Mouse (Mus musculus) lung, postnatal 0 days (tissue): ENCODE data around the gene Sh3pxd2a. TPM values are rescaled to one million over a fixed set of nuclear protein-coding genes. Genes with fewer than 3 reads are reported as not detected.

Experiments
- ATAC-seq: fragments of 200-750 bp; cut with Nextera tagmentation; 2 replicates; pipeline ENCODE4 v1.8.0; 2017; ENCODE audit warnings: moderate library complexity
- DNase-seq: peaks from one replicate; pipeline ENCODE4 v3.0.0-alpha.2; 2016; ENCODE audit warnings: low spot score
- H3K27ac ChIP-seq: fragments of 300-500 bp; sonication (generic); 2 replicates; pipeline ENCODE4 v1.5.1; 2014; ENCODE audit warnings: antibody characterized with exemption, mild to moderate bottlenecking, low read length, mixed read lengths
- H3K27me3 ChIP-seq: fragments of 300-500 bp; sonication (generic); replicated peaks from 2 replicates; pipeline ENCODE4 v1.6.1; 2014; ENCODE audit warnings: low read length, mixed read lengths; ENCODE audit not compliant: insufficient read depth
- H3K36me3 ChIP-seq: fragments of 300-500 bp; sonication (generic); 2 replicates; pipeline ENCODE4 v1.6.1; 2014; ENCODE audit warnings: low read length, mixed read lengths; ENCODE audit not compliant: insufficient read depth
- H3K4me1 ChIP-seq: fragments of 300-500 bp; sonication (generic); 2 replicates; pipeline ENCODE4 v1.6.1; 2014; ENCODE audit warnings: antibody characterized with exemption, low read depth, low read length, mixed read lengths; ENCODE audit not compliant: insufficient read depth
- H3K4me2 ChIP-seq: fragments of 300-500 bp; sonication (generic); replicated peaks from 2 replicates; pipeline ENCODE4 v1.6.1; 2014; ENCODE audit warnings: low read depth, mild to moderate bottlenecking, low read length, moderate library complexity, mixed read lengths
- H3K4me3 ChIP-seq: fragments of 300-500 bp; sonication (generic); 2 replicates; pipeline ENCODE4 v1.5.1; 2014; ENCODE audit warnings: low read depth, low read length
- H3K9ac ChIP-seq: fragments of 300-500 bp; sonication (generic); replicated peaks from 2 replicates; pipeline ENCODE4 v1.6.1; 2014; ENCODE audit warnings: low read depth, mild to moderate bottlenecking
- H3K9me3 ChIP-seq: fragments of 300-500 bp; sonication (generic); 2 replicates; pipeline ENCODE4 v1.6.1; 2016; ENCODE audit warnings: low read length, mixed read lengths
- CTCF ChIP-seq: IDR thresholded peaks from 2 replicates; pipeline ENCODE4 v1.5.1; 2016; ENCODE audit warnings: antibody characterized with exemption, mild to moderate bottlenecking
- EP300 ChIP-seq: IDR thresholded peaks from 2 replicates; pipeline ENCODE4 v1.6.1; 2016; ENCODE audit warnings: antibody characterized with exemption, mild to moderate bottlenecking, control low read depth
- WGBS: fragments of 180-500 bp; shearing (Covaris S2); extraction: QIAGEN DNeasy Blood & Tissue Kit; methylation state at CpG from one replicate; pipeline ENCODE4 v1.1.7; 2014; 5-methylcytosine and 5-hydroxymethylcytosine counted together
- polyA plus RNA-seq: library from polyadenylated mRNA; unstranded; fragments of >200 nt; fragmentation: Nextera tagmentation; extraction: Ambion mirVana; gene quantifications from 2 replicates; pipeline ENCODE4 v1.2.1, GENCODE M21; 2015

Gene Sh3pxd2a
- polyA plus RNA-seq, 1 experiment from 2014 or later, result 5.6 TPM

DNA sequence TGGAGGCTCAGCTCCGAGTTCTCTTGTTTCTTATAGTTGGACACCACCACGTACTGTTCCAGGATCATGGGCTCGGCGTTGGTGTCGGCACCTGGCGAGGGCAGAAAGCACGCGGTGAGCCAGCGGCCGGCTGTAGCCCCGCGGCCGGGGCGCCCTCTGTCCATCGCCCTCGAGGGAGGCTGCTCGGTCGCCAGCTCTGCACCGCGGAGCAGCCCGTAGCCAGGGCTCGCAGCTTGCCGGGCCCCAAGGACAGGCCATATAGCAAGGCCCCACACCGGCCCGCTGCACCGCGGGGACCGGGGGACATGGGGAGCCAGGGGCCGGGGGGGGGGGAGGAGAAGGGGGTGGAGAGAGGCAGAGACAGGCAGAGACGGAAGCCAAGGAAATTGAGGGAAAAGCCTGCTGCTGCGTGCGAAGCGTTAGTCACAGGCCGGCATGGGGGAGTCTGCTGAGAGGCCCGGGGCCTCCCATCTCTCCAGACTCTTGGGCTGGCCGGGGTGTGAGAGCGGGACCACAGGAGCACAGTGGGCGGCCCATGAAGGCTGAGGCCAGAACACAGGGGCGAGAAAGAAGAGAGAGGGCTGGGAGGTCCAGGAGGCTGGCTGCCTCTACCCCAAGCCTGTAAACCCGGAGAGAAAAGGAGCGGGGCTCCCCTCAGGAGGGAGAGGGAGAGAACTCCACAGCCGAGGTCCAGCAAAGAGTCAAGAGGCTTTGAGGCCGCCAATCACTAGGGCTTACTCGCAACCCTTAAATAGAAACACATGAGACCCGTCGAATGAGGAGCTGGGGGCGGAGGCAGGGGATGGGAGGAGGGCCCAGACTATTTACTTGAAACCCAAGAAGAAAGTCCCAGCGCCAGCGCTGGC lies 149.9 kb downstream of the Sh3pxd2a start:
- Histone ChIP-seq H3K27ac (peak overlapping the region; percentile 93), H3K27me3 (no peaks in the 10 kb centered on the region), H3K4me1 (peaks cover 32% of the 10 kb centered on the region; the same call in 1 of the 2 replicates), H3K9me3 (no peaks in the 10 kb centered on the region), H3K9ac (peak overlapping the region; percentile 66), H3K36me3 (no peaks in the 10 kb centered on the region), H3K4me3 (peak overlapping the region; percentile 42), H3K4me2 (peak overlapping the region; percentile 75)
- WGBS, result 10% methylated on average over 42 of the region's 49 CpGs
- DNase-seq (peak; percentile 95), ATAC-seq (peak; percentile 77)
- no peak; the same call in 1 of the 2 replicates for TF ChIP-seq EP300
- no peak for TF ChIP-seq CTCF

DNA sequence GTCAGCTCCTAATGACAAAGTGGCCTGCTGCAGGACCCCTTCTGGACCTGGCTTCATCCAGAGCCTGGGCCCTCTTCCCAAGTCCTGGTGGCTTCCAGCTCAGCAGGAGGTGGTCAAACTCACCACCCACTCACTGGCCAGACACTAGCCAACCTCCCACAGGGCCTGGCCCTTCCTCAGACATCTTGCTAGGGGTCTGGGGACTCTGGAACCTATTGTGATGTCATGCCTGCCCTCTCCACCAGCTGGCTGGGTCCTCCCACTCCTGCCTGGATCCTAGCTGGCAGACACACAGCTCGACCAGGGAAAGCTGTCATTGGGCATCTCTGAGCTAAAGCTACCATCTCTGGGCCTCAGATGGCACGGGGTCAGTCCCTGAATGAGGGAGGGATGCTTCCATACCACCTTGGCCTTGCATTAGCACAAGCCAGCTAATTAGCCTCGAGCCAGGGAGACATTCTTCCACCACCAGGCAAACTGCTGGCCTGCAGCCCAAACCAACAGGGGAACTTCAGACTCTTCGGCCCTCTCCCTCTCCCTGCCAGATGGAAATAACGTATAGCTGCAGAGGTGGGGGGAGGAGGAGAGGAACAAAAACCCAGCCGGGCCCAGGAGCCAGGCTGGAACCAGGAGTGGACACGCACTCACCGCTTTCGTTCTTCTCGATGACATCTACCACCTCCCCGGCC lies 150.7 kb downstream of the Sh3pxd2a start:
- ATAC-seq, result 0 out of 2 replicates have a peak, but pooled peaks have one; percentile 2
- 22% methylated on average over 11 of the region's 11 CpGs for WGBS
- Histone ChIP-seq H3K9me3 (no peaks in the 10 kb centered on the region), H3K36me3 (no peaks in the 10 kb centered on the region), H3K4me1 (peaks cover 32% of the 10 kb centered on the region; the same call in 1 of the 2 replicates), H3K9ac (peak overlapping the region; percentile 66), H3K27ac (peak overlapping the region; percentile 93), H3K27me3 (no peaks in the 10 kb centered on the region), H3K4me2 (peak overlapping the region; percentile 75), H3K4me3 (peak overlapping the region; percentile 42)
- peak; percentile 61 for DNase-seq
- TF ChIP-seq EP300, result no peak
- no peak for TF ChIP-seq CTCF

DNA sequence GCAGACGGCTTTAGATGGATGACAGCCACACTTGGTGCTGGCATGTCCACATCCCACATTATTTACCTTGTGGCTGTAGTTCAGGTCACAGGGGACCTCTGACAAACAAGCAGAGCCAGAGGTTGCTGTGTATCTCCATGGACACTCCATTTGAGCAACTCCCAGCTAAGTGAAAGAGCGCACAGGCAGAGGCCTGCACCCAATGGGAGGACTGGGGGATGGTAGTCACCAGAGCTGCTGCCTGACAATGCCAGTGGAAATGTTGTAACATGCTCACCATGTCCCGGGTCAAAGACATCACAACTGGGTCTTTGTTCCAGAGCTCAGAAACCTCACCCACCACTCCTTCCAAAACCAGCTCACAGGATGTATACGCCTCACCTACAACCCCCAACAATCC lies 153.0 kb downstream of the Sh3pxd2a start:
- H3K9ac ChIP-seq, result no peak overlapping the region
- H3K9me3 ChIP-seq, result no peaks in the 10 kb centered on the region
- 59% methylated on average over 4 of the region's 4 CpGs for WGBS
- H3K36me3 ChIP-seq, result no peaks in the 10 kb centered on the region
- H3K4me1 ChIP-seq, result peaks cover 25% of the 10 kb centered on the region; the same call in 1 of the 2 replicates
- H3K4me2 ChIP-seq, result no peak overlapping the region
- TF ChIP-seq CTCF, result no peak
- no peak for TF ChIP-seq EP300
- no peaks in the 10 kb centered on the region for H3K27me3 ChIP-seq
- no peak overlapping the region for H3K27ac ChIP-seq
- H3K4me3 ChIP-seq, result no peak overlapping the region
- ATAC-seq, result no peak
- no peak for DNase-seq

DNA sequence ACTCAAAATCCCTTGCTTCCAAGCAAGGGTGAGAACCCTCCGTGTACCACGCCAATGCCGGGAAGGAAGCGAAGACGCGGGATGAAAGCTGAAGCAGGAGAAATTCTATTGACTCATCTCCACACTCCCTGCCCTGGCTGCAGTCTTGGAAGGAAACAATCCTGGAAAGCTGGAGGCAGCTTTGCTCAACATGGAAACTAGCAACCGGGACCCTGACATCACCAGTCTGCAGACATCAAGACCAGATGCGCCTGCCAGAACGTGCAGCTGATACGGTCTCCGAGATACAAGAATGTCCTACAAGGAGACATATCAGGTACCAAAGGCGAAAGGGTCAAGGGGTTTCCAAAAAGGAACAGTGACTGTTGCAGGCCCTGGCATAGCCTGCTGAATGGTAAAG lies 154.4 kb downstream of the Sh3pxd2a start:
- no peak for TF ChIP-seq CTCF
- no peak for TF ChIP-seq EP300
- Histone ChIP-seq H3K36me3 (no peaks in the 10 kb centered on the region), H3K4me1 (peaks cover 17% of the 10 kb centered on the region; the same call in 1 of the 2 replicates), H3K9me3 (no peaks in the 10 kb centered on the region), H3K4me2 (no peak overlapping the region), H3K27me3 (no peaks in the 10 kb centered on the region), H3K4me3 (no peak overlapping the region), H3K9ac (no peak overlapping the region), H3K27ac (no peak overlapping the region)
- WGBS, result 91% methylated on average over 12 of the region's 12 CpGs
- DNase-seq, result no peak
- ATAC-seq, result no peak

DNA sequence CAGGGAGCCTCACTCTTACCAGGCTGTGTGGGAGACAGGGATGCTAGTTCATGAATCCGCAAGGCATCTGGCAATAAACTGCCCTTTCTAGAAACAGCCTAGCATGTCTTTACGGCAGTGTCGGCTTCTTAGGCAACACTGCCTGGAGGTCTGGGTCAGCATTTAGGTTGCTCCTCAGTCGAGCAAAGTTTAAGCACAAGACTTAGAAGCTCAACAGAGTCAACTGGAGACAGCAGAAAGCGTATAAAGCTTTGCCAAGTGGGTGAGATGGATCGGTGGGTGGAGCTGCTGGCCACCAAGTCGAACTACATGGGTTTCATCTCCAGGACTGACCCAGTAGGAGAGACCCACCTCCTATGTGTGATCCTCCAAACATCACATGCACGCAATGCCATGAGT lies 157.3 kb downstream of the Sh3pxd2a start:
- no peak for ATAC-seq
- H3K27ac ChIP-seq, result no peak overlapping the region
- 69% methylated on average over 8 of the region's 8 CpGs for WGBS
- H3K4me2 ChIP-seq, result no peak overlapping the region
- no peak overlapping the region for H3K4me3 ChIP-seq
- no peaks in the 10 kb centered on the region for H3K27me3 ChIP-seq
- TF ChIP-seq EP300, result no peak
- TF ChIP-seq CTCF, result no peak
- DNase-seq, result no peak
- H3K9ac ChIP-seq, result no peak overlapping the region
- H3K9me3 ChIP-seq, result no peaks in the 10 kb centered on the region
- H3K4me1 ChIP-seq, result peaks cover 20% of the 10 kb centered on the region
- no peaks in the 10 kb centered on the region for H3K36me3 ChIP-seq

DNA sequence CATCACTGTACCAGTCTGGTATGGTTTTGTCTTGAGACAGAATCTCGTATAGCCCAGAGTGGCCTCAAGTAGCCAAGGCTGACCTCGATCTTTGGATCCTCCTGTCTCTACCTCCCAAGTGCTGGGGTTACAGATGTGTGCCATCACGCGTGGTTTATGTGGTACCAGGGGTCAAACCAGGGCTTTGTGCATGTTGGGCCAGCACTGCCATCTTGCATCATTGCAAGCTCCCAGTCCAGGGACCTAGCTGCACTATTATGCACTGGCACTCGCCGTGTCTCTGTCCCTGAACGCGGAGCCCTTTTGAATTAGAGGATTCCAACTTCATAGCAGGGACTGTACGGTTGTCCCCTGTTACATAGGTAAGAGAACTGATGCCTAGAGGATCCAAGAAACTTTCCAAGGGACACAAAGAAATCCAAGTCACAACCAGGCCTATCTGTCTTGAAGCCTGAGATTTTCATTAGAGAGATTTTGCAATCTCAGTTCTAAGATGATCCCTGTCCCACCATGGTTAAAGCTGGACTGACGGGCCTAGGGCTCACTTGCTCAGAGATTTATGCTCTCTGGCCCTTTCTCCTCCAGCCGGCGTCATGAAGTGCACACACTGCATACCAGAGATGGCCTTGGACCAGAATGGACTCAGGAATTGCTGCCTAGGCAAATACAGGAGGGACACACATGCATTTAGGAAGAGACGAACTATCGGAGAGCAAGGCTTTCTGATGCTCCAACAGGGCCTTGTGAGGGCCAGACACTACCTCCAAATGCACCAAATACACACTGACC lies 157.9 kb downstream of the Sh3pxd2a start:
- no peak for DNase-seq
- peaks cover 26% of the 10 kb centered on the region for H3K4me1 ChIP-seq
- H3K27ac ChIP-seq, result no peak overlapping the region
- 82% methylated on average over 14 of the region's 14 CpGs for WGBS
- no peaks in the 10 kb centered on the region for H3K27me3 ChIP-seq
- H3K4me3 ChIP-seq, result no peak overlapping the region
- no peak overlapping the region for H3K9ac ChIP-seq
- no peaks in the 10 kb centered on the region for H3K36me3 ChIP-seq
- TF ChIP-seq EP300 (no peak), CTCF (no peak)
- no peak for ATAC-seq
- no peak overlapping the region for H3K4me2 ChIP-seq
- no peaks in the 10 kb centered on the region for H3K9me3 ChIP-seq
